Mouse (Mus musculus) kidney, postnatal 25 days (tissue): ENCODE measurements around the gene Tnf.

Experiments used
- DNase-seq, 2 experiments: peaks; one replicate each; pipeline ENCODE4 v3.0.0; 2021; ENCODE audit warnings: mixed read lengths in 2 of 2

Tnf gene

DNA sequence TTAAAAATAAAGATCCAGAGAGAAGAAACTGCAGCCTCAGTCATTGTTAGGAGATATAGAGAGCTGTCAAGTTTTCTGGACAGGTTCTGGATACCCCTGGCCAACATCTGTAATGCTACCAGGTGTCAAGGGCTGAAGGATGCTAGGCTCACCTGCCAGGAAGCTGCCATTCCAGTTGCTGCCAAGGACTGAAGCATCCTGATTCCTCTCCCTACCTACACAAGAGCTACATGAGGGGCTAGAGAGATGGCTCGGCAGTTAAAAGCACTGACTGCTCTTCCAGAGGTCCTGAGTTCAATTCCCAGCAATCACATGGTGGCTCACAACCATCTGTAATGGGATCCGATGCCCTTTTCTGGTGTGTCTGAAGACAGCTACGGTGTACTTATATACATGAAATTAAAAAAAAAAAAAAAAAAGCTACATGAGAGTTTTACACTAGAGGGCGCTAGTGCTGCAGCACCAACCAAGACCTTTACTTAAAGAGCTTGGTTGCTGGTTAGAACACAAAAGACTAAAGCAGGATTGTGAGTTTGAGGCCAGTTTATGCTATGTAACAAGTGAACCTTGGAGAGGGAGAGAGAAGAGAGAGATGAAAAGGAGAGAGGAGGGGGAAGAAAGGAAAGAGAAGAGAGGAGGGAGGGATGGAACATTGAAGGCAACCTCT lies 33.1 kb downstream of the Tnf start:
- DNase-seq, result peak in 1 of 2 experiments; percentile 53

DNA sequence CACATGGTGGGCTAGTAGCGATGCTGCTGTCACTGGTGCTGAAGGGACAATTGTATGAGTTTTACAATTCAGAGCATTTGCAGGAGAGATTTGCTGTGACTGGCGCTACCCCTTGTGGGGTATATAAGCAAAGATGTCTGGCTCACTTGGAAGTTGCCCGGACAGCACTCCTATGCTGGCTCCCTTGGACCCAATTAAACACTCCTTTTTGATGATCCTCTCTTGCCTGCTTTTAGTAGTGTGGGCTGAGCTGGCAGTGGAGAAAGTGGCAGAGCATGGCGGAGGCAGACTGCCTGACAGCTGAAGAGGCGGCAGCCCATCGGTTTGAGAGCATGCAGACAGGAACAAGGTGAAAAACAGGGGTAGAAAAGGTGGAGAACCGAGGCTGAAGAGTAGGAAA lies 34.0 kb downstream of the Tnf start:
- no peak for DNase-seq

DNA sequence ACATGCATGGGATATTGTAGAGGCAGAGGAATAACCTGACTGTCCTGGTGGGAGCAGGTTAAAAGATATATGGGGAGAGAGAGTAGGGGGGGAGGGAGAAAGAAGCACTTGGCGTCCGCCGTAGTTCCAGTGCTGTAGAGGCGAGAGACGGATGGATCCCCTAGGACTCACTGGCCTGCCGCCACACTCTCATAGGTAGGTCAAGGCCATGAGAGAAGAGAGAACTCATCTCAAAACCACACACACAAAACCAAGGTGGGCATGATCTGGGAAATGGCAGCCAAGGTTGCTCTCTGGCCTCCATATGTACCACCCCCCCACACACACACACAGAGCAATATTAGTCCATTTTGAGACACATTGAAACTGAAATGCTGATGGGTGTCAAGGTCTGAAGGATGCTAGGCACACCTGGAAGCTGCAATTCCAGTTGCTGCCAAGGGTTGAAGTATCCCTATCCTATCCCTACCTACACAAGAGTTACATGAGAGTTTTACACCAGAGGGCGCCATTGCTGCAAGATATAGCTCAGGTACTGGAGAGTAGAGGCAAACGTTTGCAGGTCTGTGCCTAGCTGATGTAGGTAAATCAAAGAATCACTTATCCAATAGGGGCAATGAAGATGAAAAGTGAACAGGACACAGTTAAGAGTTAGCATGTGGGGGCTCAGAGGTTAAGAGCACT lies 35.3 kb downstream of the Tnf start:
- peak; percentile 80 to 90 for DNase-seq

DNA sequence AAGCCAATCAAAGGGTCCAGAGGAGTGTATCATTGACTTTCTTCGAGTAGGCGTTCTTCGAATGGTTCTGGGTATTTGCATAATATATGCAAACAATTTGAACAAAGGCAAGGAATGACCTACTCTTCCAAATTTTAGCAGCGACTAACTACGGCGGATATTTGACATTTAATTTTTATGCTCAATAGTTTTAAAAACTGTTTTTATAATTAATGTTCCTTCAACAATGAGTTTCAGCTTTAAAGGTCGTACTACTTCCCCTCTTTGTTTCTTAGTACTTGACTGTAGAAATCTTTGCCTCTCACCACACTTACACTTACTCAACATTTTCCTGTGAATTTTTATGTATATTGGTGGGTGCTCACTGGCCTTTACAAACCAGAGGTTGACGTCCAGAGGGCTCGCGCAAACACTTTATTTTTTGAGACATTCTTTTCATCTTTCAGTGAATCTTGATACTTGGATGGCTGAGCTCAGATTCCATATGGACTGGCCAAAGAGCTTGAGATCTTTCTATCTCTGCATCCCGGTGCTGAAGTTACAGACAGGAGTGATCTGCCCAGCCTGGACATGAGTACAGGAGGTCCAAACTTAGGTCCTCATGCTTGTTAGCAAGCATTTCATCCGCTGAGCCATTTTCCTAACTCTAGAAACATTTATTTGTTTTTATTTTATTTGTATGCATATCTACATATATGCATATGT lies 36.2 kb downstream of the Tnf start:
- no peak for DNase-seq

DNA sequence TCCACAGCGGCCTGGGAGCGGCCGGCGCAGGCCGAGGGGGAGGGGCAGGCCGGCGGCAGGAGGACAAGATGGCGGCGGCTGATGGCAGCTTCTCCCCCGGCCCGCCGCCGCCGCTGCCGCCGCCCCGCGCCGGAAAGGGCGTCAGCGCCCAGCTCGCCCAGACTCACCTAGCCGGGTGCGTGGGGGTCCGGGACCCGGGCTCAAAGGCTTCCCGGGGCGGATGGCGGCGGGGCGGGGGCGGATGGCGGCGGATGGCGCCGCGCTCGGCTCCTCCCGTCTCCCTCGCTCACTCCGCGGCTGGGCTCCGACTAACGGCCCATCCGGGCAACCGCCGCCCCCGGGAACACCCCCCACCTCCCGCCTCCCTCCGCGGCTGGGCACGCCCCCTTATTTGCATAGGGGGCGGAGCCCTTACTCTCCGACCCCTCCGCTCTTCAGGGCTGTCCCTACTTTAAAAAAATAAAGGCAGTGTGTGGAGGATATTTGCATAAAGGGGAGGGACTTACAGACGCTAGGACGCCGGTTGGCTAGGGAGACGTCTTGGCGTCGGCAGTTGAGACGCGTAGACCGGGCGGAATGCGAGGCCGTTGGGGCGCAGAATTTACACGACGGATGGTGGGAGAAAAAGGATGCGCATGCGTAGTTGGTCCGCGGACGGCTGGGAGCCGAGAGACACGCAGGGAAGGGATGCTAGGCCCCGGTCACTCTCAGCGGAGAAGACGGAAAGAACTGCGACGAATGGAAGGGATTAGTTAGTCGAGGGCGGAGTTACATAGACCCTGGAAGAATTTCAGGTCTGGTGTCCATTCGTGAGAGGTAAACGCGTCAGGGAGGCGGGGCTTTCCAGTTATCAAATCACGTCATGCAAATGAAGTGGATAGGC lies 37.0 kb downstream of the Tnf start, which contains the start of gene Prrc2a:
Prrc2a (minus strand) TSS at position 330 of the 883 bp plus-strand sequence.
- peak; percentile 98 to 99 for DNase-seq

DNA sequence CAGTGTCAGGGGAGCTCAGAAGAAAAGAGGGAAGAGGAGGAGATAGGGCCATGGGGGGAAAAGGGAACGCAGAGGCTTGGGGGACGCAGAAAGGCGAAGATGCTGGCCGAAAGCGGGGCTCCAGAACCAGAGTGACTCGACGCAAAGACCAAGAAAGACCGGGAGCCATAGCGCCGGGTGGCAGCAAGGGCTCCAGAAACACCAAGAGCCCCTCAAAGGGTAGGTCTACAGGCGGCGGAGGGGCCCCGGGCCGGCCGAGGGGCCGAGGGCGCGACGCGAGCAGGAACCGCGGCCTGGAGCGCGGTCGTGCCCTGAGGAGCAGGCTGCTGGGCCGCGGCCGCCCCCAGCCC lies 37.6 kb downstream of the Tnf start:
- DNase-seq, result no peak

DNA sequence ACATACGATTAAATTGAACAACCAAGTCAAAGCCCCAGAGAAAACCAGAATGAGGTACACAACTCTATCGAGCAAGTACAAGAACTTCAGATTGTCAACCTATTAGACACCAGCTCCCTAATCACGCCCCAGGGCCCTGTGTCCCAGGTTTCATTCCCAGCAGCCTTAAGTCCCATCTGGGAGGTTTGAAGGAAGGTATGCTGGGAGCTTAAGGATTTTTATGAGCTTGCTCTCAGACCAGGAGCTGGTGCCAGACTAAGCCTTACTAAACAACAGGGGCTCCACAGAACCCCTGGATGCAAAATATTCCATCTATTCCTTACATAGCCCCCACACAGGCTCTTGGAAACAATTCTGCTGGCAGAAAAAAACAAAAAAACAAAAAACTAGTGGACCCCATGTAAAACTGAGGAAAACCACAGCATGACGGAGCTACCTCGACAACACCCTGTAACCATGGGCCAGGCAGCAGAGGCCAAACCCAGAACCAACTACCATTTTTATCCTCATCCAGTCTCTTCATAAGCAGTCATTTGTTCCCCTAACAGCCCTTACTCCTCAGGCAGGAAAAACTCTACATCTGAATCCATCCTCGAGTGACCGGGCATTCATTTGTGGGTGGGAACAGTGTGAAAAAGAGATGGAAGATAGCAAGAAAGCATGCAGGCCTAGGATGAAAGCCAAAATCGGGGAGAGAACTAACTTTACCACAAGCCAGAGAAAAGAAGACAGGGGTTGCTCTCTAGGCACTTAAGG lies 38.3 kb downstream of the Tnf start:
- no peak for DNase-seq

DNA sequence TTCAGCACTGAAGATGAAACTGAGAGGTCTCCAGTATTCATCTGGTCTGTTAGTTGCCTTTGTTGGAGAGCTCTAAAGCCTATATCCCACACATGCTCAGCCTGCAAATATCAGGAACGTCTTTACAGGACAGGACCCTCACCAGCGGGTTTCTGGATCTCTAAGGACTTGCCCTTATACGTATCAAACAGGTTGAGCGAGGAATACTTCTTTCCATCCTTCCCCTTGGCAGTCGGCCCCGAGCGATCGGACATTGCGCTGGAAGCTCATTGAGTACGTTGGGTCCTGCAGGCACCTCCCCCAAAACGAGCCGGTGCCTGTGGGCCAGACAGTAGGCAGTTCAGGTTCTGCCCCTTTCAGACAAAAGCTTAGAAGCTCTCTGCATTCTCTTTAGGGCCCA lies 39.1 kb downstream of the Tnf start:
- peak; percentile 53 to 71 for DNase-seq

DNA sequence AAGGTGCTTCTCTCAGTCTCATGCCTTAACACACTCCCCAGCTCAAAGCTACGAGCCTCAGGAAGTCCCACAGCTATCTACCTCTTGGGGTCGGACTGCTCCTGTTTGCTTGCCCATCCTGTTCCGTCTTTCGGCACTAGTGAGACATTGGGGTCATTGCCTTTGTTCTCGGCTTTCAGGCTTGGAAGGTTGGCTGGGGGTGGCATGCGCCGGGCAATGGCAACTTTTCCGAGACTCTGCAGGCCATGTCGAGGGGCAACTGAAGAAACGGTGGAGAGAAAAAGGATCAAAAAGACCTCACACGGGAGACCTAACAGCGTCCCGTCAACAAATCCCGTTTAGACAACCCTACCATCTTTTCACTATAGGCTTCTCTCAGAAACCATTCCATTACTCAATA lies 39.7 kb downstream of the Tnf start:
- no peak for DNase-seq

DNA sequence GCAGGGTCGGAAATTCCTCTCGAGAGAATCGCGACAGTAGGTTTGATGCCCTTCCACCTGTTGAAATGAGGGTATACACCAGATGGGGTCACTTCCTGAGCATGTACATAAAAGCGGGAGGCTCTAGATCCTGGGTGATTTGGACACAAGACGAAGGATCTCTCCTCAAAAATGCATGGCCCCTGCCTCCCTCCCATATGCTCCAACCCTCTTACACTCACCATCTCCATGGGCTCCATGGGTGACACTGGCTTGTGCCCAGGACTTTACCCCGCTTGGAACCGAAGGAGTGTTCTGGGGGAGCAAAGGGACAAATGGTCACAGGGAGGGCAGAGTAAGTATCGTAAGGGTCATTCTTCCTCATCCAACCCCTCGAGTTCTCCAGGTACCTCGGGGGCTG lies 40.4 kb downstream of the Tnf start:
- no peak for DNase-seq

DNA sequence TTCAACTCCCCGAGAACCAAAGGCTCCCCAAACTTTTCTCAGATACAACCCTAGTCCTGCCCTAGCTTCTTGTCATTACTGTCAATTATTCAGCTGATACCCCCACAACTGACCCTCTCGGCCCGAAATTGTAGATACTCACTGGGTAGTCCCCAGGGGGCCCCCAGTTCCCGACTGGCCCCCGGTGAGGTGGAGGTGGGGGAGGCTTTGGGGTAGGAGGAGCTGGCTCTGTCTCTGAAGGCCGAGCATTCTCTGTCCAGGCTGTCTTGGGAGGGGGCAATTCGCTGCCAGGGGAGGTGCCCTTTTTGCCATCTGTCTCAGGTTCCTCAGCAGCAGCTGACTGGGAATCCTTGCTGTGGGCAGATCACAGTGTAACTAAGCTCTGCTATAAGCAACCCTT lies 42.2 kb downstream of the Tnf start:
- no peak for DNase-seq

DNA sequence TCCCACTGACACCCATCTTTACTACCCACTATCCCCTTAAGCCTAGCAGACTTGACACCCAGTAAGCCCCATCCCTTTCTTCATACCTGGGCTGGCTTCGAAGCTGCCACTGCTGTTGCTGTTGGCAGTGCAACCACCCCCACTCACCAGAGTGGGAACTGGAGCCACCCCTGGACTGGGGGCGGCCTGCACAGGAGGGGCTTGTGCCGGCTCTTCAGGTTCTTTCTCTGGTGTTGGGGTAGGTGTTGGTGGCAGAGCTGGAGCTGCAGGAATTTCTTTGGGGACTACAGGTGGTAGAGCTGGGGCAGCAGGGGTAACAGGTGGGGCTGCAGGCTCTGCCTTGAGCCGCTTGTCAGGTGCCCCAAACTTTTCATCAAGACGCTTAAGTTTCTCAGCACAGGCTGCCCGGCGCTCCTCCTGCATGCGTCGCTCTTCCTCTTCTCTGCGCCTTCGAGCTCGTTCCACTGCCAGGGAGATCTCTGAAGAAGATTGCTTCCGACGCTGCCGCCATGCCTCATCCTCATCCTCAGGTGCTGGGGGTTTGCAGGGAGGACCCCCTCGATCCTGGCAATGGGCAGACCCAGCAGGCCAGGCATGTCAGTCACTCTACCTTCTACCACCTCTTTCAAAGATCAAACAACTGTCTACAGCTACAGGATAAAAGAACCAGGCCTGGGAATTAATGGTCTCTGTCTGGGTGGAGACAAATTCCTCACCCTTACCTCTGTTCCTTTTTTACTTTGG lies 42.8 kb downstream of the Tnf start:
- DNase-seq, result no peak

DNA sequence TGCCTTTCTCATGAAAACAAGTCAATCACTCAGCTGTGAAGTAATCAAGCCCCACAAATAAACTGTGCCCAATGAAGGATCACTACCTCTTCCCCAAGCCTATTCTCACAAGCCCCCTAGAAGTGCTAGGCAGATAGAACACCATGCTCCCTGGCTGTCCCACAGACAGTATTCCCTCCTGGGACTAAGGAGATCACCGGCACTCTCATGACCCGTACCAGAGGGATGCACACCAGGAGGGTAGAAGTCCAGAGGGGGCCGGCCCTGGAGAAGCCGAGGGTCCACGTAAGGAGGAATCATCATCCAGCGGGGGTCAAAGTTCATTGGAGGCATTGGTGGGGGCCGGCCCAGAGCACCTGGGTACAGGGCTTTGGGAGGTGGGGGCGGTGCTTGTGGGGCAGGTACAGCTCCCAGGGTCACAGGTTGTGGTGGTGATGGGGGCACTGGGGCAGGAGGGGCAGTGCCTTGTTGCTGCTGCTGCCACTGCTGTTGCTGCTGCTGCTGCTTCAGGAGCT lies 44.1 kb downstream of the Tnf start:
- DNase-seq, result peak in 1 of 2 experiments; percentile 61

DNA sequence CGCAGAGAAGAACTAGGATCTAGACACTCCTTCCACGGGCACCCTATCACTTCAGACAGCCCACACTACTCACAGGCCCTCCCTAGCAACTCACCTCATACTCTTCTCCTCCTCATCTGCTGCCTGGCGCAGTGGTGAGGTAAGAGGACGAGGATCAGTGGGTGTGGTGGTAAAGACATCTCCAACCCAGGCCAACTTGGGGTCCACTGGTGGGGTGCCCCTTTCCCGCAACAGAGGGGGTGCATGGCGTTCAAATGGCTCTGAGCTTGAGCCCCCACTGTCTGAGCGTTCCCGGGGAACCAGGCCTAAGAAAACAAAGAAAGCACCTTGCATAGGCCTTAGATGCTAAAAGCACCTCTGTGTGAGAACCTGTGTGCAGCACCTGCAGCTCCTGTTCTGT lies 44.6 kb downstream of the Tnf start:
- DNase-seq, result no peak

DNA sequence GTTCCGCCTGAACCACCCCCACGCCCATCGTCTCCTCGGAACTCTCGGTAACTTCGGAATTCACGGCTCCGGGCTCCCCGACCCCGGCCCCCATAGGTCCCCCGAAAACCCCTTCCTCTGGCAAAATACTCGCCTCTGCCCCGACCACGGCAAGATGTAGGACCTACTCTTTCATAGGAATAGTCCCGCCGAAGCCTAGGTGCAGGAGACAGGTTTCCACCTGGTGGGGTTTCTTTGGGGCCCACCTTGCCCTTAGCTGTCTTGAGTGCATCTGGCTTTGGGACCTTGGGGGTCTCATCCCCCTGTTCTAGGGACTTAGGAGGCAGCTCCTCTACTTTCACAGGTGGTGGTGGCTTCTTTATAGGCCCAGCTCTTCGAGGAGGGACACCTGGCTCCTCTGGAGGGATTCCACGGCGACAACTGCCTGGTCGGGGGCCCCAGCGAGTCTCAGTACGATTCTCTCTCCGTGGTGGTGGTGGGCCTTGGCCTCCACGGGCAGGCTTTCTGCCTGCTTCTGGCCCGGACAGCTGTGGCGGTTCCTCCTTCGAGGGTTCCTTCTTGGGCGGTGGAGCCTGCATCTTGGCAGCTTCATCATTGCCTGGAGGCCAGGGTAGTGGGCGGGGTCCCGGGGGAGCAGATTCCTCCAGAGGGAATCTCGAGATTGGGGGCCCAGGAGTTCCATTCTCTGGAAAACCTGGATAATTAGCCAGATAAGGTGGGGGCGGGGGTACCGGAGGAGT lies 45.2 kb downstream of the Tnf start:
- DNase-seq, result no peak

DNA sequence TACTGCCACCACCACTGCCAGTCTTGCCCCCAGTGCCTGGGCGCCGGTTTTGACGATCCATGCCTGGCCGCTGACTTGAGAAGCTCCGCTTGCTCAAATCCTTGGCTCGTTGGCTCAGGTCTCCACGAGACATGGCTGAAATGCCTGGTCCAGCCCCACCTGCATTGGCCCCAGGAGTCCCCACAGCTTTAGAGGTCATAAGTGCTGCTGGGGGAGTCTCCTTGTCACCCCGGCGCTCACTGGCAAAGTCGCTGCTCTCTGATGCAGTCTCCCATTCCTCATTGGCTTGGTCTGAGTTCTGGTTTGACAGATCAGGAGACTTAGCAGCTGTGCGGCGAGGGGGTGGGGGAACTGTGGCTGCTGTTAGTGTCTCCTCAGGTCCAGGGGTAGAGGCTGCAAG lies 46.4 kb downstream of the Tnf start:
- DNase-seq, result no peak

DNA sequence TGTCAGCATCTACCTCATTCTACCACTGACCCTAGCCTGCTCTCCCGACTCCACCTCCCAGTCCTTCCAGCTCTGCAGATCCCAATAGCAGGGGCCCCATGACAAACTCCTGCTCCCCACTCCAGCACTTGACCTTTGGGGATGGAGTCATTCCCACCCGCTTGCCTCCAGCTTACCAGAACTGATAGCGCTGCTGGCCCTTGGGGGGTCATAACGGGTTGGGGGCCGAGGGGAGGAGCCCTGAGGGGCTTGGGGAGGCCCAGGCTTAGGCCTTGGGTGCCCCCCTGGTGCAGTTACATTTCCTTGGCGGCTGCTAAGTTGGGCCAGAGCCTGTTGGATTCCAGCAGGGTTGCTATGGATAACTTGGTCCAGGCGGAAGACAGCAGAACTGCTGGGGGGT lies 47.2 kb downstream of the Tnf start:
- no peak for DNase-seq

DNA sequence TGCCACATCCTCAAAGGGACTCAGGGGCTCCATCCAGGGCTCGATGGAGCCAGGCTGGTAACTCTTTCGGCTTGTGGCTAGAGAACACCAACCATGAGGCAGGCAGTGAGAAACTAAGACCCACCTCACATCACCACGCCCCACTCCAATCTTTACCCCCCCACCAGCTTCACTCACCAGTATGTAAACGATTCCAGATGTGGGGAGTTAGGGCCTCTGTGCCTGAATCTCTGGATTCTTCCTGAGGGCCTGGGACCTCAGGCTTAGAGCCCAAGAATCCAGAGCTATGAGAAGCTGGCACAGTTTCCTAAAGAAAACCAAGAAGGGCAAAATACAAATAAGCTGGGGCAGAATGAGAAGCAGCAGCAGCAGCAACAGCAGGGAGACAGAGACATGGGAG lies 47.9 kb downstream of the Tnf start:
- DNase-seq, result no peak

DNA sequence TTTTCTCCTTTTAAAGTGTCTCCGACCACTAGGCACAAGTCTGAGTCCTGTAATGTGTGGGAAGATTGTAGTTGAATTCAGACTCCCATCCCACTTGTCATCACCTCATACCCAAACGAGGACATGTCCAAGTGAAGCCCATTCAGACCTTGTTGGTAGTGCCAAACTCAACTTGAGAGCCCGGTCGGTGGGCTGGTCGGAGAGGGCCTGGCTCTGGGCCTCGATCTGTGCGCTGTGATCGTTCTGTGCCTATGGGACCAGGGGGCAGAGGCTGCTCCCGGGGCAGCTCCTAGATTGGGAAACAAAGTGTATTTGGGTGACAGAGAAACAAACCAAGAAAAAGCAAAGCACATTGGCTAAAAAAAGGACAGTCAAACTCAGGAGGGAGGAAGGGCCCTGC lies 48.7 kb downstream of the Tnf start:
- DNase-seq, result no peak

DNA sequence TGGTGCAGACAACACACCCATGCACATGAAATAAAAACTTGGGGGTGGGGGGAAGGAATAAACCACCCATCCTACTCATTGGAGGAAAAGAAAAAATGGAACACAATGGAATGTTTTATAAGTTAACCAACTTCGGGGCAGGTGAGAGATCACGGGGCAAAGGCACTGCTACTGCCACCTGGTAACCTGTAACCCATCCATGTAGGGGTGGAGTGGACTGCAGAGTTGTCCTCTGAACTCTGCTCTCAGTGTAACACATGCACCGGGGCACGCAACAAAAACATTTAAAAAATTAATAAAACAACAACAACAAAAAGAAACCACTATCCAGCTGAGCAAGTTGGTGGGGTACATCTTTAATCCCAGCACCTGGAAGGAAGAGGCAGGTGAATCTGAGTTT lies 49.7 kb downstream of the Tnf start:
- no peak for DNase-seq
